Mouse (Mus musculus) granulocyte monocyte progenitor cell, adult 5-6 weeks (primary cell): Measurements from ENCODE around the gene Usp45. TPM values are rescaled to one million over a fixed set of nuclear protein-coding genes. Genes with fewer than 3 reads are reported as not detected.

Experiments
- total RNA-seq, 2 experiments: library from RNA; stranded (forward) in 1 of 2; stranded (reverse) in 1 of 2; fragments of 200-712, 200-1000 nt in 1 of 2; fragments of >200 nt in 1 of 2; fragmentation: Nextera tagmentation in 1 of 2; gene quantifications; 2 replicates each; pipeline ENCODE4 v1.2.3; 2014 to 2017

The Usp45 gene
- total RNA-seq, 2 experiments from 2014 or later = 14.4 to 15.3 TPM

Other genes starting within 250 kb of the Usp45 start
- gene Prdm13, start 81.2 kb upstream of the Usp45 start, total RNA-seq (2014; fragmentation: Nextera tagmentation) = not detected in 2 replicates
- gene Prdm13, start 81.2 kb upstream of the Usp45 start, total RNA-seq (2017) = not detected in 2 replicates
- gene Ccnc, start 39.5 kb upstream of the Usp45 start, total RNA-seq (2014; fragmentation: Nextera tagmentation) = 22.2 and 31.3 TPM in 2 replicates
- gene Ccnc, start 39.5 kb upstream of the Usp45 start, total RNA-seq (2017) = 34.0 and 41.4 TPM in 2 replicates
- gene Tstd3, start 56 bp downstream of the Usp45 start, total RNA-seq (2014; fragmentation: Nextera tagmentation) = 9.1 and 11.7 TPM in 2 replicates
- 11.8 and 13.1 TPM in 2 replicates for gene Tstd3, start 56 bp downstream of the Usp45 start, total RNA-seq (2017)
- gene Pnisr, start 80.4 kb downstream of the Usp45 start, total RNA-seq (2014; fragmentation: Nextera tagmentation) = 144 and 186 TPM in 2 replicates
- 71.7 and 113 TPM in 2 replicates for gene Pnisr, start 80.4 kb downstream of the Usp45 start, total RNA-seq (2017)
- gene Coq3, start 112.5 kb downstream of the Usp45 start, total RNA-seq (2014; fragmentation: Nextera tagmentation) = 5.9 and 9.6 TPM in 2 replicates
- gene Coq3, start 112.5 kb downstream of the Usp45 start, total RNA-seq (2017) = 9.0 and 20.3 TPM in 2 replicates
- not detected in 2 replicates for gene Faxc, start 164.2 kb downstream of the Usp45 start, total RNA-seq (2014; fragmentation: Nextera tagmentation)
- not detected in 2 replicates for gene Faxc, start 164.2 kb downstream of the Usp45 start, total RNA-seq (2017)